Mouse (Mus musculus): ENCODE measurements around the gene Hspa12b.

GRCm38 (mm10) chr2:131105989-131106388 lies 21.1 kb upstream of the Hspa12b start:
- TF ChIP-seq CTCF (IDR thresholded peaks at IDR 0.05; ENCODE audit: borderline replicate concordance, insufficient read depth, low read length) (no peak), POLR2A (IDR thresholded peaks at IDR 0.05; ENCODE audit: low read depth, low read length) (no peak)
